Mouse (Mus musculus) CD8-positive naive resting alpha-beta T cell, adult 2 months (primary cell): ENCODE measurements around the gene Scgn.

ENCODE experiments used
- DNase-seq, 2 experiments: peaks; one replicate each; pipeline ENCODE4 v3.0.0; 2022; ENCODE audit warnings: low read depth in 2 of 2, low spot score in 2 of 2

Scgn gene

DNA sequence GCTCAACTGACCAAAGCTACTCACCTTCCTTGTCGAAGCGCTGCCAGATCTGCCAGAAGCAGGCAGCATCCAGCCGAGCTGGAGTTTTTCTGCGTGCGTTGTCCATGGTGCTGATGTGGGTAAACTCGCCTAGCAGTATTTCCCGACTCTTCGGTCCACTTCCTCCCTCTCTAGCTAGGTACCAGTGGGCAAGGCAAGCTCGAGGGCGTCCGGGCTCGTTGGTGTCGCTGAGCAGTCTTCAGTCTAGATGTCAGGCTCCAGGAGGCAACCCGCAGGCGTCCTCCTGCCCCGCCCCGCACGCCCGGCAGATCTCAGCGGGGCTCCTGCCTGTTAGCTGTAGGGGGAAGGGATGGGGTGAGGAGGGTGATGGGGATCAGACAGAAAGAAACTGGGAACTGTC, at the start of gene Scgn:
TSS of gene Scgn (minus strand) at position 287 of the 400 bp plus-strand sequence.
- DNase-seq, result no peak

DNA sequence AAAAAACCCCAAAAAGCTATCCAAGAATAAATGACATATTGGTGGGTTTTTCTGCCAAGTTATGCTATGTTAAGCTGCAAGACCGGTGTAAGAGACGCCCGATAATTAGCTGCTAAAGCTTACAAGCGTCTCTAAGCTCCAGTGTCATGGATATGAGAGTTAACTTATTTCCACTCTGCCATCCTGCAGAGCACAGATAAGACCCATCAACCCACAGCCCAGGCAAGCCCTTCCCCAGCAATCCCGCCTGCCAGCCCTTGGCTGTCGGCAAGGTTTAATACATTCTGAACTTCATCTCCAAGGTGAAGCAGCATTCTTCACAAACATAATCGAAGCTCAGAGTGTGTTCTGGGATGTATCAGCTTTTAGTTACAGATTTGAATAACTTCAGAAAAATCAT, 49.2 kb upstream of the Scgn start:
- DNase-seq, result no peak

DNA sequence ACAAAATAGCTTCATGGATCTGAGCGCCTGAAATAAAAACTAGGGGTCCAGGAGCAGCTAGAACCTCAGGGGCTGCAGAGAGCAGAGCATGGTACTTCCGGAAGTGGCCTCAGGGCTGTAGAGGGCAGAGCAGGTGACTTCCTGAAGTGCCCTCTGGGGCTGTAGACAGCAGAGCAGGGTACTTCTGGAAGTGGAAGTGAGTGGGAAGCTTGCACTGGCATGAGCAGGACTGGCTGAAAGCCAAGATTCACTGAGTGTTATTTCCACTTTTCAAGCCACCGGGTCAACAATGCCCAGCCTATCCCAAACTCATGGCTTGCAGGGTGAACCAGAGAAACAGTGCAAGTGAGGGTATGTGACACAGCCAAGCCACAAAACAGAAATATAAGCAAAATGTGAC, 46.5 kb upstream of the Scgn start:
- DNase-seq, result no peak

DNA sequence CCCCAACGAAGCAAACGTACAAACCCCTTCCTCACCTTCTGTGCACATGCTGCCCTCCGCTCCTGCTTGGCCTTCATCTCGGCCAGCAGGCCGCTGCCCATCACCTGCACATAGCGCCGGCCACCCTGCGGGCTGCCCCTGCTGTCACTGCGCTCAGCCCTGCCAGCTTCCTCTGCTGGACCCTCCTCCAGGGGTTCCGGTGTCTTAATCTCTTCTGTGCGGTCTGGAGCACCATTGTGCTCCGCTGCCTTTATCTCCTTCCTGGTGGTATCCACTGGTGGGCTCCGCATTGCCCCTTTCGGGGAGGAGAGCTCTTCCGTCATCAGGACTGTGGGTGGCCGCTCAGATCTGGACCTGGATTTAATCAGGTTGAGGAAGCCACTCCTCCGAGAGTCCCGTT, 45.1 kb upstream of the Scgn start:
- DNase-seq, result no peak

DNA sequence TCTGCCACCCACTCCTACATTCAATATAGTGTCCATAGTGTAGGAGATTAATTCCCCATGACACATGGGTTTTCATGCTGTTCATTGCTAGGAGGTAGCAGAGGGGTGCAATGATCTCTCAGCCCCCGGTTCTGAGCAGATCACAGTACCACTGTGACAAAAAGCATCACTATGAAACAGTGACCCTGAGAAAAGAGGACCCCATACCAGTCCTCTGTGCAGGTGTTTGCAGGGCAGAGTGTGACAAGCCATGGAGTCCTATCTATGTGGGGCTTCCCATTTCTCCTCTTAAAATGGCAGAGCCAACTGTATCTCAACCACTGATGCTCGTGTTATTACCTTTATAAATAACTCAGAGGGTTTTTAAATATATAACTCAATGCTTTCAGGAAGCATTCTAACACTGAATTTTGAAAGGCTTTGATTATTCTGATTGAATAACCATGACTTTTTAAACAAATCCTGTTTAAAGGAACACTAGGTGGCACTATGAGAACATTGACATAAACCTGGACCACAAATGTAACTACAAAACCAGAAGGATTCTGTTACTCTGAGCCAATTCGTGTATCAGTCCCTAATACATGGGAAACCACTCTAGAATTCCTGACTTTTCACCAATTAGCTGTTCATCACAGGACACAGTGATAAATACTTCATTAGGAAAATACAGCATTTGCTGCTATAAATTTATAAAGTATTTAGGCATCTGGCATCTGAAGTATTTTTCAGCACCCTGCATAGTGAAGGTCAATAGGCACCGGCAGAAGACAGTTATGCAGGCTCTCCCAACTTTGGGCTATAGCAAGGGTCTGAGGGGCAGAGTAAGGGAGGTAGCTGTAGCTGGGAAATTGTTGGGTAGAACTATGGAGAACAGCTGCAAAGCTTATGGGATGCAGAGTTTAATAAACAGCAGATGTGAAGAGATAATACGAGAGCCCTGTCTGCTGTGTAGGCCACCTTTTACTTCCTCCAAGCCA, 36.5 kb upstream of the Scgn start:
- DNase-seq, result no peak

DNA sequence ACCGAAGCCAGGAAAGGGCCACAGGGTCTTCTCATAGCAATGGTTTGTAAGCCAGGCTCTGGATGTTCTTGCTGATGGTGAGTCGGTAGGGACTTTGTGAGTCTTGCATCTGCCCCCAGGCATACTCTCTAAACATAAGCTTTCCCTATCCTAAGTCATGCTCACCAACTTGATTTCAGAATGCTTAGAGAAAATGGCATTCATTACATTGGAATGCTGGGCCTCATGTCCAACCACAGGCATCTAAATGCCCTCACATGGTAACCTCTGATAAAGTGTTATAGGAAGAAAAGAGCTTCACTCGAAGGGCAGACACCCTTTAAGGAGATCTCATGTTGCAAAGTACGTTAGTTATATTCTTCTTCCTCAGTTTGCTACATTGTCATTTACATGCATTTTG, 27.5 kb upstream of the Scgn start:
- DNase-seq, result no peak

DNA sequence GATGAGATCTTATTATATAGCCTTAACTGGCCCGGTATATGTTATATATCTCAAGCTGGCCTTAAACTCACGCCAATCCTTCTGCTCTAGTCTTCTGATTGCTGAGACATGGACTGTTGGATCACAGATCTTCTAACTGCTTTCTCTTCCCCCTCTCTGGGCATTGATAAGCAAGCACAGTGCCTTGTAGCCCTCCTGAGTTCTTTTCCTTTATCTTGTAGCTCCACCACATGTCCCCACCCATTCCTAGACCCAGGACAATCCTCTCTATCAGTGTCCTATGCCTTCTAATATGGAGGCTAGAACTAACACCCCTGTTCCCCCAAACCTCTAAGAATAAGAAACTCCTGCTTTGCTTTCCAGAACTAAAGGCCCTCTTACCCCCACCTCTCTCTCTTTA, 14.5 kb upstream of the Scgn start:
- DNase-seq, result no peak

DNA sequence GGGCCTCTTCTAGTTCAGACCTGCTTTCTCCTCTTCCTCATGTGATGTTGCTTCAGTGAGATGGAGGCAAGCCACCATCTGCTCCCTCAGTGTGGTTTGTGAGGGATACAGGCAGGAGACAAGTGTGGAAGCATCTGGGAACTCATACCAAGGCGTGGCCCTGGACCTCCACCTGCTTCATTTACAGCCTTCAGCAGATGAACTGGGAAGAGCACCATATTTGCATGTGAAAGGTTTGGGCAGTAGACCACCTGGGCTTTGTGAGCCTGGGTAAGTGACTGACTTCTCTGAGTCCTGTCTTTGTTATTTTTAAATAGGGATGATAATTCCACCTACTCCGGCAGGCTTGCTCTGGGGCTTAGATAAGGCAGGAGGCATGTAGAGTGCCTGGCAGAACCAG, 10.8 kb upstream of the Scgn start:
- DNase-seq, result no peak

DNA sequence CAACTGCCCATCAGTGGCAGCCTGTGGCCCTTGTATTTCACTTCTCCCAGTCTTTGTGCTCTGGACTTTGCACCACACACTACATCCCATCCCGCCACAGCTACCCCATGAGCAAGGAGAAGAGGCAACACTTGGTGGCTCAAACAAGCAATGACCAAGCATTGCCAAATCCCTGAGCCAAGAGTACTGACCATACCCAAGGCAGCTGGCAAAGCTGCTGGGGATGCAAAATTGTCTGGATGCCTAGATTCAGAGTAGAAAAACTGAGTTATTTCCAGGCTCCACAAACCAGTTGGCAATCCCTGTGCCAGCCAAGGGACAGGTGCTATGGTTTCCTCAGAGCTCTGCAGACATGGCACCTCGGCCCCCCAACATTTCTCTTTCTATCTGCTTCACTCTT, 10.1 kb upstream of the Scgn start:
- DNase-seq, result no peak

DNA sequence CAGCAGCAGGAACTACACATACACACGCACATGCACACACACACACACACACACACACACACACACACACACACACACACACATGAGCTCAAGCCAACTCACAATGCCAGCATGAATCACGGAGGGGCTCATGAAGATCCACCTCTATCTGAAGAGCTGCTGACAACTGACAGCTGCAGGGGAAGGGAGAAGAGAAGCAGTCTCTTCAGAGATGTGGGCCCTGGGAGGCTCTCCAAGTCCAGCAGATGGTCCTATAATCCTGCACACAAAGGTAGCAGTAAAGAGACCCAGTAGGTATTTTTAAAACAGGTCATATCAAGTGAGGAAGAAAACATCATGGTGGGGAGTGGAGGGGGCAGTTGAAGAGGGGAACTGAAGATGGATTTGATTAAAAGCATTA, 7.8 kb upstream of the Scgn start:
- no peak for DNase-seq

DNA sequence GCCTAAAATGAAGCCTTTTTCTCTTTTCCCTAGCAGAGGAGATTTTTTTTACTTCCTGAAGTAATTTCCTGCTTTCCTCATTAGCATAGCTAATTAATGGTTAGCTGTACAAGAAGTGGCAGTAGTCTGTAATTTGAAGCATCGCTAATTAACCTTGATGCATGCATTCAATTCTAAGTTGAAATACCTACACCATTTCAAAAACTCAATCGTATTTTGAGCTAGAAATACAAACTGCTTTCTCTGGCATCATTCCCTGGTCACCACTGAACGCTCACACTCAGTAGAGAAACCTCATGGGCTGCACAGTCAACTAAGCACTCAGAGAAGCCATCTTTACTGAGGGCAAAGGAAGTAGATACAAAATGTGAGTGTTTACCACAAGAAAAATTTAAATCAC, 3.7 kb upstream of the Scgn start:
- no peak for DNase-seq

DNA sequence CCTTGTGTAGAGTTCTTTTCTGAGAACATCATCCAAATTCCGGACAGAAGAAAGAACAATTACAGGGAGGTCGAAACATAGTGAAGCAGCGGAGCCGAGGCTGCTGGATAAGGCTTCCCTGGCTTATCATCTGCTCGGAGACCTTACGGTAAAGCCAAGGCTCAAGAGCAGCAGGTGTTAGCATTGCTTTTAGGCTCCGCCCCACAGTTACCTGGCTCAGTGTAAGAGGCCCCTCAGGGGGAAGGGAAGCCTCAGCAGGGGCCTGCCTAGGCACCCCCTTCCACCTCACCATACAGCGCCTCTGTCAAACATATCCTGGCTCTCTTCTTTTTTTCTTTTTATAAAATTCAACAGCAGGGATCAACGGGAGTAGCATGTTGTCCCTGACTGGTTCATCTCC, 3.0 kb upstream of the Scgn start:
- DNase-seq, result no peak

DNA sequence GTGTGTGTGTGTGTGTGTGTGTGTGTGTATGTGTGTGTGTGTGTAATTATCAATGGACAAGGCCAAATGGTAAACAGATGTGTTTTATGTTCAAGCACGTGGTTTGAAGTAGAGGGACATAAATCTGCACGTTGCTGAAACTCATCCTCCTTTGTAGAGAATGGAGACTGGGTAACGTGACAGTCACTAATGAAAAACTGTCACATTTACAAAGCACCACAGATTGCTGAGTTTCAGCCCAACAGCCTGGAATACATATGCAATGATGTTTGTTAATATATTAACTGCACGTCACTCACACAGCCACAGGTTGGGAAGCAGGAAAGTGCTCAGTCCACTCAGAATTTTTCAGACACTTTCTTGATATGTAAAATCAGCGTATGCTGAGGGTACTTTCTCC, 563 bp downstream of the Scgn start:
- no peak for DNase-seq

DNA sequence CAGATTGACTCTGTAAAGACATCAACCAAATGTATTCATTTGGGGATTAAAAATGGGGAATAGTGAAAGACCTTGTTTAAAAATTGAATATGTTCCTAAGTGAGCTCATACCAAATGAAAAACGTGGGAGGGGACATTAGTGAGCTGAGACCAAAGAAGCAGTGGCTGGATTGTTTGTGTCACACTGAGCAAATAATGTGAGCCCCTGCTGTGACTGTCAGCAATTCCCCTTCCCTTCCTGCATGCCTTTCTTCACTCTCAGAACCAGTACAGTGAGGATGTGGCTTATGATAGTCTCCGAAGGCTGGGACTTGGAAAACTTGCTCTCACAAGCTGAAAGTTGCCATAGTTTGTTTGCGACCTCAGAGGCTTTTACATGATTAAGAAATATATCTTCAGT, 5.9 kb downstream of the Scgn start:
- DNase-seq, result no peak

DNA sequence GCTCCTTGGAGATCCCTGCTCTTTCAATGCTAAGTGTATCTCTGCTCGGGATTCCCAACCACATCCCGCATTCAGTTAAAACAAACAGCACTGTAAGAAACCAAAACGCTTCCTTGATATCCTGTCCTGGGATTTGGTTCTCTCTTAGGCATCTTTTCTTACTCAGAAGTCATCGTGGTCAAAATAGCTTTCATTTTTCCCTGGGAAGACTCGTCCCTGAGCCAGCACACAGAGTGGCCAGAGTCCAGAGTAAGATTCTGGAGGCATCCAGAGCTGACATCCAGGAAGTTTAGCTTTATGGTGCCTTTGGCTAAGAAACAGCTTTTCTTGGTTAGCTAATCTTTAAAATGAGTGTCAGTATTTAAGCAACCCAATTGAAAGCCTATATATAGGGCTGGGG, 18.7 kb downstream of the Scgn start:
- no peak for DNase-seq

DNA sequence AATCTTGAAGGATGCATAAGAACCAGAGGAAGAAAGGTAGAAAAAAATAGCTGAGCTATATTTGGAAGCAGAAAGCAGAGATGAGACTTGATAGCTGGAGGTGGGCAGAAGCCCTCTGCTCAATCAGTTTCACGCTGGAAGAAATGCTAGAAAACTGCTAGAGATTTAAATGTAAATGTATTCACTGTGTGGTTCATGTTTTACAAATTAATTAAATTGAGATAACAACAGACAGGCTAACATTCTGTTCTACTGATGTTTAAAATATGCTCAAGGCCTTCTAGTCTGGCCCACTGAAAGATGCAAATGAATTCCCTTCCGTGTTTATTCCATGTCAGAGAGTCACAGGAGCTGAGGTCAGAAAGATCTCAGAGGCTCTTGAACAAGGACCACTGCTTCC, 19.1 kb downstream of the Scgn start:
- DNase-seq, result no peak

DNA sequence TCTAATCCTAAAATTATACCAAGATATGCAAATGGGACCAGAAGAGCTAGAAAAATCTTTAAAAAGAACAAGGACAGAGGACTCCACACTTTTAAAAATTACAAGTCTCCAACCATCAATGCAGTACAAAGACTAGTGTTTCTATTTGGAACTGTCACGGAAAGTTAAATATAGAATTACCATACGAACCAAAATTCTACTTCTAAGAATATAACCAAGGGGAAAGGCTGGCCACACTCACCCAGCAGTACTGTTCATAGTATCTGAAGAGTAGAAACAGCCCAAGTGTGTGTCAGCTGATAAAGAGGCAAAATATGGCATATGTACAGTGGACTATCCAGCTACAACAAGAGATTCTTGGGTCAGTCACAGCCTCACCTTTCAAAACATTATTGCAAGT, 26.1 kb downstream of the Scgn start:
- no peak for DNase-seq

DNA sequence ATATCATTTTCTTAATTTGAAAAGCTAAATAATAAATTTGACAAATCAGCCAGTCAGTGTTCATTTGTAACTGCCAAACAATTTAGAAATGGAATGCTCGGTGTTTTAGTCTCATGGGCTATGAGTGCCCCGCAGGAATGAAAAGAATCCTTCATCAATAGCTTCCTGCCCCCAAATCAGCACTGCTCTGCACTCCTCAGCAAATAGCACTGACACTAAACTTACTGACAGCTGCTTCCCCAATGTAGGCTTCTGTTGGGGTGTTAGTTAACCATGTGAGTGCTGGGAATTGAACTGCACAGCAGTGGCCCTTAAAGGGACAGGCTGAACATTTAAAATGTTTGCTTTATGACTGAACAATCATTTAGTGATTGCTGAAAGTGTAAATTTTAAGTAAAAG, 31.2 kb downstream of the Scgn start:
- no peak for DNase-seq

DNA sequence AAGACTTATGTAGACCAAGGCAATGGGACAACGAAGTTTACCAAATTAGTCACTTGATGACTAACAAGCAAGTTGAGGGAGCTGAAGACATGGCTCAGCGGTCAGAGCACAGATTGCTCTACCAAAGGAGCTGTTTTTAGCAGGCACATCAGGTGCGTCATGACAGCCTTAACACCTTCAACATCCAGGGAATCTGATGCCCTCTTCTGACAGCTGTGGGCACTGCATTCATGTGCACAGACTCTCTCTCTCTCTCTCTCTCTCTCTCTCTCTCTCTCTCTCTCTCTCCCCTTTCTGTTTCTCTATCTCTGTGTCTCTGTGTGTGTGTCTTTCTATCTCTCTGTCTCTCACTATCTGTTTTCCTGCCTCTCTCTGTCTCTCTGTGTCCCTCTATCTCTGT, 40.1 kb downstream of the Scgn start:
- no peak for DNase-seq

DNA sequence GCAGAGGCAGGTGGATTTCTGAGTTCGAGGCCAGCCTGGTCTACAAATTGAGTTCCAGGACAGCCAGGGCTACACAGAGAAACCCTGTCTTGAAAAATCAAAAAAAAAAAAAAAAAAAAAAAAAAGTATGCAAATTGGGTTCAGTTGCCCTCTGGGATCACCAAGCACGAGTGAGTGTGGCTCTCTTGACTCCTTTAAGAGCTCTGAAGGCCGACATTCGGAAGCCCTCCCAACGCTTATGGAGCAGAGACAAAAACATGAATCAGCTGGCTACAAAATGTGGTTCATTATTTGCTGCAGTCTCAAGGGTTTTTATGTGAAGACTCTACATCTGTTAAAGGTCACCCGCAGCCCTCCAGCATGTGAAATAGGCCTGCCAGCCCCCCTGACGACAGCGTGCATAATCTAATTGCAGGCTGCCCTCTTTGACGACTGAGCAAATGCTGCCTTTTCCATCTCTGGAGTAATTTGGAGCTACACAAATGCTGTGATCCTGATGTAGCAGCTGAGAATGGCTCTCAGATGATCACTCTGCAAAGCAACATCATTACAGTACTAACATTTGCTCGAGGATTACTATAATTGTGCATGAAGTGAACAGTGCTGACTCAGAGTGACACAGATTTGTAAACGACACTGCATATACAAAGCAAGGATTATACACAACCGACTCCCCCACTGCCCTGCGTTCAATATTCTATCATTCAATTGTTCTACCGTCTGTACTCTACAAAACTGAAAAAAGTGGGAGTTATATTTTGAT, 41.3 kb downstream of the Scgn start:
- DNase-seq, result no peak

DNA sequence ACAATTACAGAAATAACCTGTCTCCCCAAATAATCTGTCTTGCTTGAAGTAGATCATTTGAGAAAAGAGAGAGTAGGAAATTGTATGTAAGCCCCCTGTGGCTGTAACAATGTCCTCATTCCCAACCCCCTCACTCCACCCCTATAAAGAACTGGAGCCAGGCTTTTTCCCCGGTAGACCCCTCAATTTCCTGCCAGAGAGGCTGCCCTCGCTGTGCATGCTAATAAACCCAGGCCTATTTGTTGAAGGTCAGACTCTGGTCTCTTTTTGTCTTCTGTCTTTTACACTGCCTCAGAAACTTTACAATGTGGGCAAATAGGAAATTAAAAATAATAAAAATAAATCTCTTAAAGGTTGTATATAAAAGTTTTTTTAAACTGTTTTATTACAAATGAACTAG, 44.8 kb downstream of the Scgn start:
- DNase-seq, result no peak

DNA sequence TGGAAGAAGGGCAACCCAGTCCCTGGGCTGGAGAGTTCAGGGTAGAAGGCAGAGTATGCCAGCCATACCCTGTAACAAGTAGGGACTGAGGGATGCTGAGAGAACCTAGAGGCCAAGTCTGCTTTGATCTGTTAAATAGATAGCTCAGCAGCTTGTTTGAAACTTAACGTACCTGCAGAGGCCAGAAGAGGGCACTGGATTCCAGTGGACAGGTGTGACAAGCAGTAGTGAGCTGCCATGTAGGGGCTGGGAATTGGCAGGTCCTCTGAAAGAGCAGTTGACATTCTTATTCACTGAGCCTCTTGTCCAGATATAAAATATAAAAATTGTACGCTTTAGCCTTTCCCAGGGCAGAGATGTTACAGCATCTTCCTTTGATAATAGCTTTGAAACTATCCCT, 48.2 kb downstream of the Scgn start:
- DNase-seq, result no peak

DNA sequence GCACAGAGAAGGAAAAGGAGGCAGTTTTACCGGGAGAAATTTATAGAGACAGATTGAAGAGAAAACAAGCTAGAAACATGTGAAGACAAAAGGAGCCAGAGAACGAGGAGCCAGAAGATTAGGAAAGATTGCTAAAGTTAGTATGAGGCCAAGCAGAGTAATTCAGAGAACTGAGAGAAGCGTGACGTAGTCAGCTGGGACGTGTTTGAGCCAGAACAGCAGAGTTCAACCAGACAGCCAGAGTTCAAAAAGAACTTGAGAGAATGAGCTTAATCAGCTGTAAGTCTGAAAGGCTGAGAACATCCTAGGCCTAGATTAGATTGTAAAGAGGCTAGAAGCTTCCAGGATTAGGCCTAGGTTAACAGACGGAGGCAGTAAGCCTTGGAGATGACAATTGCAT, 50.7 kb downstream of the Scgn start:
- no peak for DNase-seq
